Mouse (Mus musculus): ENCODE measurements around the gene Ctsk. TPM values are rescaled to one million over a fixed set of nuclear protein-coding genes. Genes with fewer than 3 reads are reported as not detected.

The Ctsk gene
- polyA plus RNA-seq, 1 experiment from 2014 or later, result 147 TPM

DNA sequence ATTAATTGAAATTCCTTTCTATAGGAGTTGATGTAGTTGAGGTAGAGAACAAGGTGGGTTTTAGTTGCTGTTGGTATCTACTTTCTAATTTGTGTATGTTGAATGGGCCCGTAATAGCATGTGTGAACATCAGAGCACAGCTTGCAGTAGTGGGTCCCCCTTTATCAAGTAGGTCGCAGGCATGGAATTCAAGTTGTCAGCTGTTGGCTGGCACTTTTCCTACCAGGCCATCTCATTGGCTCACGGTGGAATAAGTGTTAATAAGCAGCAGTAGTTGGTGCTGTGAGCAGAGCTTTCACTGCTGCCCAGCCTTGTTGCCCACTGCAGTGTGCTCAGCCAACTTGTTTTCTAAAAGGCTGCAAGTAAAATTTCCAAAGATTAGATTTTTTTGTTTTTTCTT is 10.4 kb upstream of the Ctsk start:
- ATAC-seq (ENCODE audit: low read depth), result no peak
- no peak overlapping the region for H3K4me3 ChIP-seq (ENCODE audit: low read depth, low read length)

DNA sequence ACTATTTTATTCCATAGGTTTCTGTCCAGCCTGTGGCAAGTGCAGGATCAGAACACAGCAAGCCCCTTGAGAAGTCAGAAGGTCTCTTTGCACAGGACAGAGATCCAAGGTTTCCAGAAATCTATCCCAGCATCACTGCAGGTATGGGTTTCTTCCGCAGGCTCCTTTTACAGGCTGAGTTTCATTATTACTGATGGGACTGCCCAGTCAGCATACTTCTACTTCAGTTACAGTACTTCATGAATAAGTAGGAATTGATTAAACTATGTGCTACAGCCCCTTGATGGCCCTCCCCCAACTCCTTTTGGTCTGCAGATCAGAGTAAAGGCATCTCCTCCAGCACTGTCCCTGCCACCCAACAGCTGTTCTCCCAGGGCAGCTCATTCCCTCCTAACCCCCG is 8.8 kb upstream of the Ctsk start:
- H3K4me2 ChIP-seq (ENCODE audit: low read depth, low read length), result no peak overlapping the region
- H3K27ac ChIP-seq (replicated peaks; ENCODE audit: low read depth, low read length), result no peak overlapping the region
- DNase-seq (ENCODE audit: low spot score) (no peak), ATAC-seq (ENCODE audit: low read depth) (no peak)
- no peaks in the 10 kb centered on the region for H3K9me3 ChIP-seq (ENCODE audit: control insufficient read depth, low read length)
- no peak overlapping the region for H3K9ac ChIP-seq (ENCODE audit: low read depth, low read length)
- H3K27me3 ChIP-seq (replicated peaks; ENCODE audit: control insufficient read depth, insufficient read depth, low read length), result no peaks in the 10 kb centered on the region
- H3K4me1 ChIP-seq (ENCODE audit: control insufficient read depth, insufficient read depth, low read length), result no peaks in the 10 kb centered on the region
- peaks cover 90% of the 10 kb centered on the region for H3K36me3 ChIP-seq (ENCODE audit: control insufficient read depth, insufficient read depth, low read length)
- no peak overlapping the region for H3K4me3 ChIP-seq (ENCODE audit: low read depth, low read length)
- 93% methylated on average over 2 of the region's 2 CpGs for WGBS

More for the DNA sequence above, 10.4 kb upstream of the Ctsk start:
- H3K4me2 ChIP-seq (ENCODE audit: low read depth, low read length), result no peak overlapping the region
- 87% methylated on average over 3 of the region's 3 CpGs for WGBS
- H3K27ac ChIP-seq (replicated peaks; ENCODE audit: low read depth, low read length), result no peak overlapping the region
- H3K9me3 ChIP-seq (ENCODE audit: control insufficient read depth, low read length), result no peaks in the 10 kb centered on the region
- H3K36me3 ChIP-seq (ENCODE audit: control insufficient read depth, insufficient read depth, low read length), result peaks cover 87% of the 10 kb centered on the region
- H3K27me3 ChIP-seq (replicated peaks; ENCODE audit: control insufficient read depth, insufficient read depth, low read length), result no peaks in the 10 kb centered on the region
- DNase-seq (ENCODE audit: low spot score), result no peak
- H3K9ac ChIP-seq (ENCODE audit: low read depth, low read length), result no peak overlapping the region
- H3K4me1 ChIP-seq (ENCODE audit: control insufficient read depth, insufficient read depth, low read length), result no peaks in the 10 kb centered on the region

DNA sequence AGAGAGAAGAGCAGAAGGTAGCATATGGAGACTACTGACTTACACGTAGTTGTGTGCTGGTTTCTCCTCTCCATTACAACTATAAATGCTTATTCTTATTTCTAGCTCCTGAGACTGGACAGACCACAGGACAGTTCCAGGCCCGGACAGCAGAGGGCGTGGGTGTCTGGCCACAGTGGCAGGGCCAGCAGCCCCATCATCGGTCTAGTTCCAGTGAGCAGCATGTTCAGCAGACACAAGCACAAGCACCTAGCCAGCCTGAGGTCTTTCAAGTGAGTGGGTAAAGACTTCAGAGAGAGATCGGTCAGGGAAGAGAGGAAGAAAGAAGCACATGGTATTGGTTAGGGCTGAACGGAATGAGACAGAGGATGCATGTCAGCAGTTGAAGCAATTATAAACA is 4.7 kb upstream of the Ctsk start:
- Histone ChIP-seq H3K27ac (replicated peaks; ENCODE audit: low read depth, low read length) (peak overlapping the region; percentile 72), H3K27me3 (replicated peaks; ENCODE audit: control insufficient read depth, insufficient read depth, low read length) (no peaks in the 10 kb centered on the region), H3K4me3 (ENCODE audit: low read depth, low read length) (no peak overlapping the region), H3K9ac (ENCODE audit: low read depth, low read length) (no peak overlapping the region), H3K4me2 (ENCODE audit: low read depth, low read length) (no peak overlapping the region), H3K4me1 (ENCODE audit: control insufficient read depth, insufficient read depth, low read length) (peaks cover 7% of the 10 kb centered on the region; the same call in 1 of the 2 replicates), H3K36me3 (ENCODE audit: control insufficient read depth, insufficient read depth, low read length) (peaks cover 70% of the 10 kb centered on the region), H3K9me3 (ENCODE audit: control insufficient read depth, low read length) (no peaks in the 10 kb centered on the region)
- WGBS, result 33% methylated on average over 6 of the region's 6 CpGs
- ATAC-seq (ENCODE audit: low read depth) (0 out of 2 replicates have a peak, but pooled peaks have one; percentile 30), DNase-seq (ENCODE audit: low spot score) (peak; percentile 18)

DNA sequence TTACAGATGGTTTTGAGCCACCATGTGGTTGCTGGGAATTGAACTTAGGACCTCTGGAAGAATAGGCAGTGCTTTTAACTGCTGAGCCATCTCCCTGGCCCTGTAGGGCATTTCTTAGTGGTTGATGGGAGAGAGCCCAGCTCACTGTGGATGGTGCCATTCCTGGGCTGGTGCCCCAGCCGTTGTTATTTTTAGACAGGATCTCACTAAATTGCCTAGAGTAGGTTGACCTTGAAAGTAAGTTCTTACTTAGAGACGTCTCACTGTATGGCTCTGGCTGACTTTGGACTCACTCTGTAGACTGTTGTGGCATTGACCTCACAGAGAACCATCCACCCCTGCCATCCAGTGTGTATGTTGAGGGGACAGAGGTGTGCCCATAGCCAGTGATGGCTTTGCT is 827 bp upstream of the Ctsk start:
- Histone ChIP-seq H3K4me1 (ENCODE audit: control insufficient read depth, insufficient read depth, low read length) (peaks cover 7% of the 10 kb centered on the region; the same call in 1 of the 2 replicates), H3K27ac (replicated peaks; ENCODE audit: low read depth, low read length) (no peak overlapping the region), H3K27me3 (replicated peaks; ENCODE audit: control insufficient read depth, insufficient read depth, low read length) (no peaks in the 10 kb centered on the region), H3K9me3 (ENCODE audit: control insufficient read depth, low read length) (no peaks in the 10 kb centered on the region), H3K9ac (ENCODE audit: low read depth, low read length) (no peak overlapping the region), H3K4me3 (ENCODE audit: low read depth, low read length) (no peak overlapping the region), H3K36me3 (ENCODE audit: control insufficient read depth, insufficient read depth, low read length) (peaks cover 36% of the 10 kb centered on the region), H3K4me2 (ENCODE audit: low read depth, low read length) (peak overlapping the region; percentile 55; the same call in 1 of the 2 replicates)
- ATAC-seq (ENCODE audit: low read depth) (no peak), DNase-seq (ENCODE audit: low spot score) (no peak)
- WGBS, result 75% methylated on average over 2 of the region's 2 CpGs

DNA sequence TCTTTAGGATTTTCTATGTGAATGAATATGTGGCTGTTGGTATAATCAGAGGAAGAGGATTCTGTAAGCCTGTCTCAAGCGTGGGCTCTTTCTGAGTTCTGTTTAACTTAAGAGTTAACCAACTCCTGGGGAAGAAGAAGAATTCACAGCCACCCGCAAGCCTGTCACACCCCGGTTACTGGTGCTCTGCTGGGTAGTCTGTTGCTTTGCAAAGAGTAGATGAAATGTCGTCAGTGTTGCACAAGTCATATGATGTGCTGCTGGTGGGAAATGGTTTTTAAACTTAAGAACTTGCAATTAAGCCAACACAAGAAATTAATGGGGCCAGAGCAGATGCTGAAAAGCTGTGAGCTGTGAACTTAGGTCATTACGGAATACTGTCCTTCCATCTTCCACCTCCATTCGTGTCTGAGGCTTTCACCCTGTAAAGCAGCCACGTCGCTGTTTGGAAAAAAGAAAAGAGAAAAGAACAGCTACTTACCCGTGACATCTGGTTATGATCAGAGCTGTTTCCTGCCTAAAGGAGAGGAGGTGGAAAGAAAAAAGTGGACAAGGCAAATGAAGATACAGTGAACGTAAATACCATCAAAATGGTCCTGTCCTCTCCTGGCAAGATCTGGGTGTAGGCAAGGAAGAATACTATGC is 562 bp downstream of the Ctsk start:
- Histone ChIP-seq H3K9ac (ENCODE audit: low read depth, low read length) (peak overlapping the region; percentile 48), H3K27me3 (replicated peaks; ENCODE audit: control insufficient read depth, insufficient read depth, low read length) (no peaks in the 10 kb centered on the region), H3K4me3 (ENCODE audit: low read depth, low read length) (peak overlapping the region; percentile 38), H3K4me1 (ENCODE audit: control insufficient read depth, insufficient read depth, low read length) (peaks cover 7% of the 10 kb centered on the region; the same call in 1 of the 2 replicates), H3K4me2 (ENCODE audit: low read depth, low read length) (peak overlapping the region; percentile 55), H3K9me3 (ENCODE audit: control insufficient read depth, low read length) (no peaks in the 10 kb centered on the region), H3K27ac (replicated peaks; ENCODE audit: low read depth, low read length) (peak overlapping the region; percentile 76), H3K36me3 (ENCODE audit: control insufficient read depth, insufficient read depth, low read length) (peaks cover 26% of the 10 kb centered on the region)
- DNase-seq (ENCODE audit: low spot score) (peak; percentile 57), ATAC-seq (ENCODE audit: low read depth) (0 out of 2 replicates have a peak, but pooled peaks have one; percentile 39)
- WGBS, result 27% methylated on average over 10 of the region's 10 CpGs

DNA sequence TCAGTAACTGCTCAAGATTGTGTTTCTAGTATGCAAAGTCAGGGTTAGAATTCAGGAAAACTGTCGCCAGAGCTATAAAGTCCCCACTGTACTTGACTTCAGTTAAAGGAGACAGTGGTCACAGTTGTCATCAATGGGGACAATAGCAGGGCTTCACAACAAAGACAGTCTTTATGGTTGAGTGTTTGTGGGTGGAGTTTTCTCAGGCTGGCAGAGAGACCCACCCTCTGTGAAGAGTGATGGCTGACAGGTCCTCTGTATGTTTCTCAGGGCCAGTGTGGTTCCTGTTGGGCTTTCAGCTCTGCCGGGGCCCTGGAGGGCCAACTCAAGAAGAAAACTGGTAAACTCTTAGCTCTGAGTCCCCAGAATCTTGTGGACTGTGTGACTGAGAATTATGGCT is 3.3 kb downstream of the Ctsk start:
- ATAC-seq (ENCODE audit: low read depth), result no peak
- Histone ChIP-seq H3K4me2 (ENCODE audit: low read depth, low read length) (no peak overlapping the region), H3K36me3 (ENCODE audit: control insufficient read depth, insufficient read depth, low read length) (peaks cover 14% of the 10 kb centered on the region), H3K4me1 (ENCODE audit: control insufficient read depth, insufficient read depth, low read length) (peaks cover 7% of the 10 kb centered on the region; the same call in 1 of the 2 replicates), H3K27me3 (replicated peaks; ENCODE audit: control insufficient read depth, insufficient read depth, low read length) (no peaks in the 10 kb centered on the region), H3K27ac (replicated peaks; ENCODE audit: low read depth, low read length) (no peak overlapping the region), H3K9ac (ENCODE audit: low read depth, low read length) (no peak overlapping the region), H3K4me3 (ENCODE audit: low read depth, low read length) (no peak overlapping the region), H3K9me3 (ENCODE audit: control insufficient read depth, low read length) (no peaks in the 10 kb centered on the region)
- no peak for DNase-seq (ENCODE audit: low spot score)
- WGBS, result 37% methylated on average over 2 of the region's 2 CpGs

DNA sequence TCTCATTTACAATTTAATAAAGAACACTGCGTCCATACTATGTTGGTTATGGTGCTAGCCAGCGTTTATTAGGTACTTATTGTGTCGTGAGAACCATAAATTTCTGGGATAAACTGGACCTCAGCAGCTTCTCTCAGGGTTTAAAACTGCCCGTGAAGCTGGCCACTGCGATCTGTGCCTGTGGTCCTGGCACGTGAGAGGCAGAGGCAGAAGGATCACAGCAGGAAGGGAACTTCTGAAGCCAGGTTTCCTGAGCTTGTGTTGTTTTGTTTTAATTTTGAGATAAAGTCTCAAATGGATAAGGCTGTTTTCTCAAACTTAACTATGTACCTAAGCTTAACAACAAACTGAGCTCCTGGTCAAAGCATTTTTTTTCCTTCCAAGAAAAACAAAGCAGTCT is 10.3 kb downstream of the Ctsk start:
- DNase-seq (ENCODE audit: low spot score) (no peak), ATAC-seq (ENCODE audit: low read depth) (no peak)
- H3K4me2 ChIP-seq (ENCODE audit: low read depth, low read length), result no peak overlapping the region
- H3K27ac ChIP-seq (replicated peaks; ENCODE audit: low read depth, low read length), result no peak overlapping the region
- peaks cover 23% of the 10 kb centered on the region for H3K36me3 ChIP-seq (ENCODE audit: control insufficient read depth, insufficient read depth, low read length)
- H3K4me1 ChIP-seq (ENCODE audit: control insufficient read depth, insufficient read depth, low read length), result no peaks in the 10 kb centered on the region
- WGBS, result 76% methylated on average over 6 of the region's 6 CpGs
- H3K9me3 ChIP-seq (ENCODE audit: control insufficient read depth, low read length), result no peaks in the 10 kb centered on the region
- no peak overlapping the region for H3K4me3 ChIP-seq (ENCODE audit: low read depth, low read length)
- H3K27me3 ChIP-seq (replicated peaks; ENCODE audit: control insufficient read depth, insufficient read depth, low read length), result no peaks in the 10 kb centered on the region
- no peak overlapping the region for H3K9ac ChIP-seq (ENCODE audit: low read depth, low read length)

DNA sequence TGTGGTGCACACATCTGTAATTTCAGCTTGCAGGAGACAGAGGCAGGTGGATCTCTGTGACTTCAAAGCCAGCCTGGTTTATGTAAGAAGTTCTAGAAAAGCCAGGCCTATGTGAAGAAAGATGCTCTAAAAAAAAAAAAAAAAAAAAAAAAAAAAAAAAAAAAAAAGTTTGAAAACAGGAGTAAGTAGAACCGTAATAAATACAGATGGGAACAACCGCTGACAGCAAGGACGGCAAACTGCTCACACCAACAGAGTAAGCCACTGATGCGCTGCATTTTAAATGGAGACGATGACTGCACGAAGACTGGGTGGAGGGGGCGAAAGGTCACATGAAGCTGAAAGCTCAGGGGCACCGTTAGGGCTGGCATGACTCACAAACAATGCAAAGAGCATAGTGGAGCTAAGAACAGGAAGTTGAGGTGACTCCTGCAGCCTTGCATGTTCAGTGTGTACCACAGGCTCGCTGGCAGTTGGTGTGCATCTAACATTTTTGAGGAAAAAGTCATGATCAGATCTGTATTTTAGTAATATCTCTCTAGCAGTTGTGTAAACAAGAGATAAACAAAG is 12.6 kb downstream of the Ctsk start:
- DNase-seq (ENCODE audit: low spot score), result no peak

DNA sequence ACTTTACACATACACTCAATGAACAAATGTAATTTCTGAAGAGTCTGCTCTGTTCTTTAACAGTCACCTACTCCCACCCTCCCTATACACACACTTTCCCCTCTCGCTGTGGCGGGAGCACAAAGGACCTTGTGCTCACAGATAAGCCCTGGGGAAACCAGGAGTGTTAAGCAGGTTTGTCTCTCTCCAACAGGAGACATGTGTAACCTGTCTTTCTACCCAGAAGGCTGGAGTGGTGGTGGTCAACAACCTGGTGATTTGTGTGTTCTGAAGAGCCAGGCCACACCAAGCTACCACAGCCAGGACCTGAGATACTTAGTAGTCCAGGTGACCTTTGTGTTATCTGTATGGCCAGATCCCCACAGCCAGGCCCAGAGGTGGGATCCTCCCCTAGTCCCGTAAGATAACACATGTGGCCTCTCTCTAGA is 17.6 kb downstream of the Ctsk start:
- Histone ChIP-seq H3K9ac (ENCODE audit: low read depth, low read length) (no peak overlapping the region), H3K27ac (replicated peaks; ENCODE audit: low read depth, low read length) (no peak overlapping the region), H3K36me3 (ENCODE audit: control insufficient read depth, insufficient read depth, low read length) (no peaks in the 10 kb centered on the region), H3K4me3 (ENCODE audit: low read depth, low read length) (no peak overlapping the region), H3K4me1 (ENCODE audit: control insufficient read depth, insufficient read depth, low read length) (no peaks in the 10 kb centered on the region), H3K9me3 (ENCODE audit: control insufficient read depth, low read length) (no peaks in the 10 kb centered on the region), H3K4me2 (ENCODE audit: low read depth, low read length) (no peak overlapping the region), H3K27me3 (replicated peaks; ENCODE audit: control insufficient read depth, insufficient read depth, low read length) (no peaks in the 10 kb centered on the region)
- ATAC-seq (ENCODE audit: low read depth), result no peak
- DNase-seq (ENCODE audit: low spot score), result no peak
- WGBS, result 87% methylated on average over 3 of the region's 3 CpGs

More for the DNA sequence above, 12.6 kb downstream of the Ctsk start:
- H3K4me3 ChIP-seq (ENCODE audit: low read depth, low read length), result no peak overlapping the region
- H3K4me2 ChIP-seq (ENCODE audit: low read depth, low read length), result no peak overlapping the region
- H3K9me3 ChIP-seq (ENCODE audit: control insufficient read depth, low read length), result no peaks in the 10 kb centered on the region
- no peak overlapping the region for H3K27ac ChIP-seq (replicated peaks; ENCODE audit: low read depth, low read length)
- no peak overlapping the region for H3K9ac ChIP-seq (ENCODE audit: low read depth, low read length)
- H3K36me3 ChIP-seq (ENCODE audit: control insufficient read depth, insufficient read depth, low read length), result peaks cover 16% of the 10 kb centered on the region
- no peak for ATAC-seq (ENCODE audit: low read depth)
- WGBS, result 78% methylated on average over 9 of the region's 9 CpGs
- H3K27me3 ChIP-seq (replicated peaks; ENCODE audit: control insufficient read depth, insufficient read depth, low read length), result no peaks in the 10 kb centered on the region
- H3K4me1 ChIP-seq (ENCODE audit: control insufficient read depth, insufficient read depth, low read length), result no peaks in the 10 kb centered on the region

Measured in embryonic facial prominence, embryonic 14.5 days (tissue).